Mouse (Mus musculus): ENCODE data around the gene Ddb2. TPM values are rescaled to one million over a fixed set of nuclear protein-coding genes. Genes with fewer than 3 reads are reported as not detected.

The Ddb2 gene
- polyA plus RNA-seq, 1 experiment from 2014 or later, result 11.7 TPM

- Histone ChIP-seq H3K27ac (ENCODE audit: low read length) (peak overlapping the region; percentile 84), H3K4me1 (ENCODE audit: control insufficient read depth, insufficient read depth, low read length) (peaks cover 31% of the 10 kb centered on the region), H3K4me2 (ENCODE audit: low read depth, low read length) (peak overlapping the region; percentile 71), H3K9ac (ENCODE audit: low read length) (peak overlapping the region; percentile 84), H3K9me3 (replicated peaks; ENCODE audit: control insufficient read depth, low read length) (no peaks in the 10 kb centered on the region), H3K27me3 (ENCODE audit: control insufficient read depth, insufficient read depth, low read length) (peaks cover 5% of the 10 kb centered on the region; the same call in 1 of the 2 replicates), H3K4me3 (ENCODE audit: low read length) (peak overlapping the region; percentile 74), H3K36me3 (ENCODE audit: control insufficient read depth, insufficient read depth) (peaks cover 2% of the 10 kb centered on the region)
- WGBS, result under 1% methylated on average over 52 of the region's 52 CpGs
- ATAC-seq (replicated peaks; ENCODE audit: extremely low read depth, insufficient read depth, low FRiP score), result peak; percentile 73
Observed at GRCm38 (mm10) chr2:91256256-91257125, 19.7 kb upstream of the Ddb2 start.

- Histone ChIP-seq H3K36me3 (ENCODE audit: control insufficient read depth, insufficient read depth) (no peaks in the 10 kb centered on the region), H3K4me3 (ENCODE audit: low read length) (peak within 1 kb of the TSS; percentile 74), H3K4me1 (ENCODE audit: control insufficient read depth, insufficient read depth, low read length) (peaks cover 31% of the 10 kb centered on the region), H3K4me2 (ENCODE audit: low read depth, low read length) (peak within 1 kb of the TSS; percentile 71), H3K9me3 (replicated peaks; ENCODE audit: control insufficient read depth, low read length) (no peaks in the 10 kb centered on the region), H3K27me3 (ENCODE audit: control insufficient read depth, insufficient read depth, low read length) (peaks cover 5% of the 10 kb centered on the region; the same call in 1 of the 2 replicates), H3K27ac (ENCODE audit: low read length) (peak within 1 kb of the TSS; percentile 84), H3K9ac (ENCODE audit: low read length) (peak within 1 kb of the TSS; percentile 84)
- WGBS, result 1% methylated on average over 27 of the region's 27 CpGs
- peak; percentile 30; the same call in 1 of the 2 replicates for ATAC-seq (replicated peaks; ENCODE audit: extremely low read depth, insufficient read depth, low FRiP score)
Observed at GRCm38 (mm10) chr2:91255661-91256150, 18.9 kb upstream of the Ddb2 start, which contains the start of gene Pacsin3. Gene Pacsin3 (plus strand): TSS chr2:91255954.

DNA sequence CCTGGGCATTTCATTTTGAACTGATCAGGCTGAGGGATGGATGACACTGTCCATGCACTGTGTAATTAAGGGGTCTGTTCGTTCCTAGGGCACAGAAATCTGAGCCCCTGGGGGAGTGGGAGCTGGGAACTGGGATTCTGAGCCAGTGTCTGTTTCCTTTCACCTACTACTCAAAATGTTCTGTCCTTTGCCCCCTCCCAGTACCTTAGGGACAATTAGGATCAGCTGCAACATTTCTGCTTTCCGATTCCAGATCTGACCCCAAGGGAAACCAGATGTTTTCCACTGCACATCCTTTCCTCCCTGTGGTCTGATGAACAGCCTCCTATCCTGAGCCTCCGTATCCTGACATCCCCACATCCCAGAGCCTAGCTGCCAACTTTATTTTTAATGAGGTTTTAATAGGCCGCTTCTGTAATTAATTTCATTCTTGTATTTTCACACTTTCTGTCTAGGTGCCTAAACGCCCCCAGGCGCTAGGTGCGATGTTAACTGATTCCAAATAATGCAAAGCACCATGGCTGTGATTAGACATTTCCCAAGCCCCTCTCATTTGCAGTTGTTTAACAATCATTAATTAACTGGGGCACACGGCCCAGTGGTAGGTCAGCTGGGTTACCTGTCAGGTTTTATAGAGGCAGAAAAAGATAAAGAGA is 18.1 kb upstream of the Ddb2 start:
- no peak for ATAC-seq (replicated peaks; ENCODE audit: extremely low read depth, insufficient read depth, low FRiP score)
- Histone ChIP-seq H3K4me1 (ENCODE audit: control insufficient read depth, insufficient read depth, low read length) (peaks cover 29% of the 10 kb centered on the region), H3K27ac (ENCODE audit: low read length) (no peak overlapping the region), H3K4me3 (ENCODE audit: low read length) (no peak overlapping the region; the same call in 1 of the 2 replicates), H3K9ac (ENCODE audit: low read length) (no peak overlapping the region; the same call in 1 of the 2 replicates), H3K27me3 (ENCODE audit: control insufficient read depth, insufficient read depth, low read length) (peaks cover 5% of the 10 kb centered on the region; the same call in 1 of the 2 replicates), H3K36me3 (ENCODE audit: control insufficient read depth, insufficient read depth) (no peaks in the 10 kb centered on the region), H3K4me2 (ENCODE audit: low read depth, low read length) (peak overlapping the region; percentile 71), H3K9me3 (replicated peaks; ENCODE audit: control insufficient read depth, low read length) (no peaks in the 10 kb centered on the region)
- 55% methylated on average over 8 of the region's 8 CpGs for WGBS

DNA sequence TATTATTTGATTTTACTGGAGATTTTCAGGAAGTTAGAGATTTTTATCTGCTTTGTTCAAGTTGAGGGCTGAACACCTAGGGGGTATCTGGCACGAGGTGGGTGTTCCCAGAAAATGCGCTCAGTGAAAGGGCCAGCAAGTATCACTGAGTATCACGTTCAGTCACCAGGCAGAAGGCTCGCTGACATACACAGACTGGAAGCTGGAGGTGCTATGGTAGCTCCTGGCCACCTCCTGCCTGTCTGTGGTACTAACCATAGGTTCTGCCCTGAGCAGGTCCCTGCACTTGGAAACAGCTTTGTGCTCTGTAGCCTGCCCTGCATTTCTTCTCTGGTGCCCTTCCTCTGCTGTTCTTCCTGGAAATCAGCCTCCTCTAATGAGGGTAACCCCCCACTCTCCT is 15.7 kb upstream of the Ddb2 start:
- Histone ChIP-seq H3K27me3 (ENCODE audit: control insufficient read depth, insufficient read depth, low read length) (peaks cover 5% of the 10 kb centered on the region; the same call in 1 of the 2 replicates), H3K27ac (ENCODE audit: low read length) (peak overlapping the region; percentile 46), H3K36me3 (ENCODE audit: control insufficient read depth, insufficient read depth) (no peaks in the 10 kb centered on the region), H3K4me2 (ENCODE audit: low read depth, low read length) (no peak overlapping the region), H3K4me1 (ENCODE audit: control insufficient read depth, insufficient read depth, low read length) (peaks cover 12% of the 10 kb centered on the region; the same call in 1 of the 2 replicates), H3K4me3 (ENCODE audit: low read length) (no peak overlapping the region), H3K9ac (ENCODE audit: low read length) (no peak overlapping the region), H3K9me3 (replicated peaks; ENCODE audit: control insufficient read depth, low read length) (no peaks in the 10 kb centered on the region)
- WGBS, result 46% methylated on average over 4 of the region's 4 CpGs
- ATAC-seq (replicated peaks; ENCODE audit: extremely low read depth, insufficient read depth, low FRiP score), result no peak

DNA sequence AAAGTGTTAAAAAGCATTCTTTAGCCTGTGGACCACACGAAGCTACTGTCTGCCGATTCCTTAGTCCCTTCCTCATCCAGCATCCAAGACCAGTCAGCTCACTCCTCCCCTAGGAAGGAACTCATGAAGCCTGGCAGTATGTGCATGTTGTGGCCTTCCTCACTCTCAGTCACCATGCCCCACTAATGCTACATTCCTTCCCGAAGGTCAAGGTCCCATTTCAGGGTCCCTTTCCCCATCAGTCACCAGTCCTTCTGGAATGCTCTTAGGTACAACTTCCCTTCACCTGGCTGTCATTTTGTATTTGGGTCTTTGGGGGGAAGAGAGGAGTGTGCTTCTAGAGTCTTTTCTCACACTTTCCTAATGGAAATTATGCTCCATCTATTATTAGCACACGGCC is 15.2 kb upstream of the Ddb2 start:
- WGBS, result 44% methylated on average over 4 of the region's 4 CpGs
- Histone ChIP-seq H3K9me3 (replicated peaks; ENCODE audit: control insufficient read depth, low read length) (no peaks in the 10 kb centered on the region), H3K4me1 (ENCODE audit: control insufficient read depth, insufficient read depth, low read length) (peaks cover 10% of the 10 kb centered on the region; the same call in 1 of the 2 replicates), H3K27me3 (ENCODE audit: control insufficient read depth, insufficient read depth, low read length) (peaks cover 5% of the 10 kb centered on the region; the same call in 1 of the 2 replicates), H3K4me2 (ENCODE audit: low read depth, low read length) (no peak overlapping the region), H3K27ac (ENCODE audit: low read length) (peak overlapping the region; percentile 46), H3K36me3 (ENCODE audit: control insufficient read depth, insufficient read depth) (no peaks in the 10 kb centered on the region), H3K4me3 (ENCODE audit: low read length) (no peak overlapping the region), H3K9ac (ENCODE audit: low read length) (no peak overlapping the region)
- ATAC-seq (replicated peaks; ENCODE audit: extremely low read depth, insufficient read depth, low FRiP score), result no peak

DNA sequence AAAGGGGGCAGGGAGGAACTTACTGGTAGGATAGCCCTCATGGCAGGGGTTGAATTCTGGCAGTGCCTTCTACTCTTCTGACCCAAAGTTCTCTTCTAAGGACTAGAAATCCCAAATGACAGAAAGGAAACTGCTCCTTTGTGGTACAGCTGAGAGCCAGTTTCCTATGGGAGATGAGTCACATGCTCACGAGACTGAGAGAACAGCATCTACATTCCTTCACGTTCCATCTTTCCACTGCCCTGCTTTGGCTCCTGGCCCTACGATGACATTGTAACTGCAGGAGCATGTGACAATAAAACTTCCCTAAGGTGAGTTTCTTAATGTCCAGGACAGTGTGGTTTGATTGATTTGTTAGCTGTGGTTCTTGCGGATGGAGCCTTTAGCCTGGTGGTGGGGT is 11.6 kb upstream of the Ddb2 start:
- no peaks in the 10 kb centered on the region; the same call in 1 of the 2 replicates for H3K27me3 ChIP-seq (ENCODE audit: control insufficient read depth, insufficient read depth, low read length)
- no peak overlapping the region for H3K4me3 ChIP-seq (ENCODE audit: low read length)
- H3K27ac ChIP-seq (ENCODE audit: low read length), result no peak overlapping the region
- WGBS, result 71% methylated on average over 4 of the region's 4 CpGs
- no peak for ATAC-seq (replicated peaks; ENCODE audit: extremely low read depth, insufficient read depth, low FRiP score)
- no peak overlapping the region for H3K4me2 ChIP-seq (ENCODE audit: low read depth, low read length)
- no peaks in the 10 kb centered on the region for H3K9me3 ChIP-seq (replicated peaks; ENCODE audit: control insufficient read depth, low read length)
- 0 out of 2 replicates have a peak, but pooled peaks cover 3% of the 10 kb centered on the region for H3K4me1 ChIP-seq (ENCODE audit: control insufficient read depth, insufficient read depth, low read length)
- no peaks in the 10 kb centered on the region for H3K36me3 ChIP-seq (ENCODE audit: control insufficient read depth, insufficient read depth)
- H3K9ac ChIP-seq (ENCODE audit: low read length), result no peak overlapping the region

DNA sequence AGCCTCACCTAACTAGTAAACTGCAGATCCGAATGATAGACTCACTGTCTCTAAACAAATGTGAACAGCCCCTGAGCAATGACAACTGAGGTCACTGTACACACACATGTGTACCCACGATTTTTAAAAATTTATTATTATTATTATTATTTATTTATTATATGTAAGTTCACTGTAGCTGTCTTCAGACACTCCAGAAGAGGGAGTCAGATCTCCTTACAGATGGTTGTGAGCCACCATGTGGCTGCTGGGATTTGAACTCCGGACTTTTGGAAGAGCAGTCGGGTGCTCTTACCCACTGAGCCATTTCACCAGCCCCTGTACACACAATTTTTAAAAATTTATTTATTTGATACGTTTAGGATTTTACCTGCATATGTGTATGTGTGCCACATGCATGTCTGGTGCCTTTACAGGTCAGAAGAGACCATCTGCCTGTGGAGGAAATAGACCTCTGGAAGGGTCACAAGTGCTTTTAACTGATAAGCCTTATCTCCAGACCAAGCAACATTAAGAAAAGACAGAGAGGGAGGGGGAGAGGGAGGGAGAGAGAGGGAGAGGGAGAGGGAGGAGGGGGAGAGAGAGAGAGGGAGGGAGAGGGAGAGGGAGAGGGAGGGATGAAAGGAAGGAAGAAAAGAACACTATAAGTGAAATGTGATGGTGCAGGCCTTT is 7.9 kb upstream of the Ddb2 start:
- H3K9ac ChIP-seq (ENCODE audit: low read length), result no peak overlapping the region
- no peaks in the 10 kb centered on the region for H3K36me3 ChIP-seq (ENCODE audit: control insufficient read depth, insufficient read depth)
- no peak for ATAC-seq (replicated peaks; ENCODE audit: extremely low read depth, insufficient read depth, low FRiP score)
- 71% methylated on average over 5 of the region's 5 CpGs for WGBS
- no peak overlapping the region for H3K4me2 ChIP-seq (ENCODE audit: low read depth, low read length)
- H3K4me3 ChIP-seq (ENCODE audit: low read length), result no peak overlapping the region
- H3K27me3 ChIP-seq (ENCODE audit: control insufficient read depth, insufficient read depth, low read length), result no peaks in the 10 kb centered on the region
- H3K9me3 ChIP-seq (replicated peaks; ENCODE audit: control insufficient read depth, low read length), result no peaks in the 10 kb centered on the region
- H3K27ac ChIP-seq (ENCODE audit: low read length), result no peak overlapping the region
- H3K4me1 ChIP-seq (ENCODE audit: control insufficient read depth, insufficient read depth, low read length), result no peaks in the 10 kb centered on the region

DNA sequence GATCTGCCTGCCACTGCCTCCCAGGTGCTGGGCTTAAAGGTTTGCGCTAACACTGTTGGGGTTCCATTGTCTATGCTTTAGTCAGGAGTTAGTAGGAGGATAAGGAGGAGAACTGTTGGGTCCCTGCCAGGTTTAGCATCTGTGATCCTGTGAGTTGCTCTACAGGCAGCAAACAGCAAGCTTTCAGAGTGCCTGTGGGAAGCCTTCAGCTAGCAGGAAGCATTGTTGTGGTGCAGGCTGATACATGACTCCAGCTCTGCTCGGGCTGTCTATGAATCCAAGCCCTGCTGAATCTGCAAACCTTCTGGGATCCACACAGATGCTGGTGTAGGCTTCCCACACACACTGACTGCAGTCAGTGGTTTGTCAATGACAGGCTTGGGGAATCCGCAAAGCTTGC is 6.6 kb upstream of the Ddb2 start:
- Histone ChIP-seq H3K27me3 (ENCODE audit: control insufficient read depth, insufficient read depth, low read length) (no peaks in the 10 kb centered on the region), H3K4me2 (ENCODE audit: low read depth, low read length) (no peak overlapping the region), H3K9ac (ENCODE audit: low read length) (no peak overlapping the region), H3K36me3 (ENCODE audit: control insufficient read depth, insufficient read depth) (no peaks in the 10 kb centered on the region), H3K9me3 (replicated peaks; ENCODE audit: control insufficient read depth, low read length) (no peaks in the 10 kb centered on the region), H3K4me1 (ENCODE audit: control insufficient read depth, insufficient read depth, low read length) (no peaks in the 10 kb centered on the region), H3K4me3 (ENCODE audit: low read length) (no peak overlapping the region), H3K27ac (ENCODE audit: low read length) (no peak overlapping the region)
- no peak for ATAC-seq (replicated peaks; ENCODE audit: extremely low read depth, insufficient read depth, low FRiP score)
- WGBS, result 60% methylated on average over 3 of the region's 3 CpGs
